Mouse (Mus musculus) stomach, postnatal 0 days (tissue): ENCODE measurements around the gene Rmi2.

Experiments
- CTCF ChIP-seq: IDR thresholded peaks from 2 replicates; pipeline ENCODE4 v1.5.1; 2016; ENCODE audit warnings: antibody characterized with exemption, low read depth, mild to moderate bottlenecking, moderate library complexity
- EP300 ChIP-seq: optimal IDR thresholded peaks from 2 replicates; pipeline ENCODE3; 2016; ENCODE audit warnings: antibody characterized with exemption

- TF ChIP-seq EP300 (no peak), CTCF (no peak; the same call in 1 of the 2 replicates)
Measured at GRCm38 (mm10) chr16:10849965-10850861, 15.4 kb downstream of the Rmi2 start.
